Comparison of ENCODE assay signal across 8 mouse cellular contexts in genomic region chr3:67583846-67584186, GRCm38 (mm10). TPM values are rescaled to one million over a fixed set of nuclear protein-coding genes. Genes with fewer than 3 reads are reported as not detected.
DNase-seq lines count a peak whose midpoint lies in the region; ATAC-seq and TF ChIP-seq lines count a peak whose summit lies in the region.
"Had no signal": no experiment of that assay in that cellular context is flagged by ENCODE, and none has a peak within 500 bp of the region (broad histone marks: within the 10 kb centered on the region; RNA-seq: fewer than 3 reads in every experiment).

No protein-coding gene starts in this region.

- peaks cover 2% of the 10 kb centered on the region; the same call in 1 of the 2 replicates for H3K36me3 ChIP-seq in ES-E14 (ENCODE audit: control insufficient read depth, insufficient read depth, low read length, poor library complexity, severe bottlenecking)
- H3K36me3 ChIP-seq in embryonic facial prominence, embryonic 13.5 days = peaks cover 19% of the 10 kb centered on the region
- peaks cover 15% of the 10 kb centered on the region for H3K36me3 ChIP-seq in liver, postnatal 0 days (replicated peaks; ENCODE audit: insufficient read depth, low read length)

- no peaks in the 10 kb centered on the region for H3K27me3 ChIP-seq in embryonic facial prominence, embryonic 13.5 days
- H3K27me3 ChIP-seq in liver, postnatal 0 days (ENCODE audit: insufficient read depth, low read length) = no peaks in the 10 kb centered on the region

- H3K4me1 ChIP-seq in ES-E14 (ENCODE audit: control insufficient read depth in 2 of 2, insufficient read depth in 2 of 2, low read length in 2 of 2, poor library complexity in 1 of 2) = peaks cover 0 to 4% of the 10 kb centered on the region in 2 experiments; a peak in 1 of 4 replicates
- peaks cover 9% of the 10 kb centered on the region for H3K4me1 ChIP-seq in embryonic facial prominence, embryonic 13.5 days
- peaks cover 11% of the 10 kb centered on the region for H3K4me1 ChIP-seq in liver, postnatal 0 days (ENCODE audit: insufficient read depth)

- no peak overlapping the region for H3K27ac ChIP-seq in ES-E14 (ENCODE audit: insufficient read depth, low read depth, low read length, poor library complexity, severe bottlenecking)
- no peak overlapping the region for H3K27ac ChIP-seq in embryonic facial prominence, embryonic 13.5 days
- H3K27ac ChIP-seq in liver, postnatal 0 days (ENCODE audit: low read depth) = no peak overlapping the region

- TF ChIP-seq EP300 in liver, postnatal 0 days (IDR thresholded peaks at IDR 0.05; ENCODE audit: low read depth) = no peak

- peak overlapping the region; percentile 66 to 94; a peak in 1 of 4 replicates for H3K4me3 ChIP-seq in ES-E14 (ENCODE audit: insufficient read depth in 1 of 2, low read depth in 1 of 2, low read length in 2 of 2, poor library complexity in 1 of 2, severe bottlenecking in 1 of 2)
- peak overlapping the region; percentile 90 for H3K4me3 ChIP-seq in embryonic facial prominence, embryonic 13.5 days
- peak overlapping the region; percentile 83 for H3K4me3 ChIP-seq in liver, postnatal 0 days (ENCODE audit: low read depth, low read length)

- H3K9me3 ChIP-seq in ES-E14 (ENCODE audit: control insufficient read depth, insufficient read depth, low read depth, low read length) = no peaks in the 10 kb centered on the region
- H3K9me3 ChIP-seq in embryonic facial prominence, embryonic 13.5 days = no peaks in the 10 kb centered on the region
- no peaks in the 10 kb centered on the region for H3K9me3 ChIP-seq in liver, postnatal 0 days (ENCODE audit: low read length)

- no peak overlapping the region for H3K9ac ChIP-seq in ES-E14 (ENCODE audit: insufficient read depth, low read depth, low read length, poor library complexity, severe bottlenecking)
- H3K9ac ChIP-seq in embryonic facial prominence, embryonic 13.5 days = no peak overlapping the region
- H3K9ac ChIP-seq in liver, postnatal 0 days (replicated peaks) = no peak overlapping the region

- TF ChIP-seq CTCF in liver, postnatal 0 days (IDR thresholded peaks at IDR 0.05; ENCODE audit: low read depth) = no peak

- peak overlapping the region; percentile 86 for H3K4me2 ChIP-seq in embryonic facial prominence, embryonic 13.5 days
- peak overlapping the region; percentile 96 for H3K4me2 ChIP-seq in liver, postnatal 0 days (ENCODE audit: low read depth, low read length)

- DNase-seq in ES-E14 (ENCODE audit: low read depth, low spot score) = no peak
- DNase-seq in kidney, adult 11 months = peak; percentile 30
- no peak for DNase-seq in liver, postnatal 0 days
- DNase-seq in adrenal gland, adult 18-20 months (ENCODE audit: low spot score in 2 of 2) = no peak
- no peak for DNase-seq in right cerebral cortex, postnatal 36 days (ENCODE audit: low spot score in 2 of 2)
- no peak for DNase-seq in frontal cortex, postnatal 25 days (ENCODE audit: low spot score in 2 of 2)
- DNase-seq: gastrocnemius, postnatal 10 days had no signal

- ATAC-seq in embryonic facial prominence, embryonic 13.5 days (ENCODE audit: insufficient number of reproducible peaks, insufficient read depth, low FRiP score, low TSS enrichment, low read depth) = no peak
- ATAC-seq in liver, postnatal 0 days = no peak

- in situ Hi-C loops in ES-E14 (cut with MboI; ENCODE audit: low sequenced_read_pairs in 2 of 2, unreplicated experiment in 2 of 2) = no loop called here

- WGBS in embryonic facial prominence, embryonic 13.5 days = 79% methylated on average over 6 of the region's 6 CpGs
- WGBS in liver, postnatal 0 days (ENCODE audit: insufficient replicate concordance) = 58% methylated on average over 6 of the region's 6 CpGs

TF ChIP-seq in ES-E14, 5 proteins besides CTCF, POLR2A, EP300 and RAD21:
- TF ChIP-seq ZNF384 (IDR thresholded peaks at IDR 0.05; ENCODE audit: low read depth, low read length) (no peak), HCFC1 (IDR thresholded peaks at IDR 0.05; ENCODE audit: borderline replicate concordance, insufficient read depth, low read length) (no peak), MAFK (IDR thresholded peaks at IDR 0.05; ENCODE audit: insufficient read depth, low read depth, low read length) (no peak), ZC3H11A (IDR thresholded peaks at IDR 0.05; ENCODE audit: borderline replicate concordance, low read depth, low read length) (no peak), CHD2 (IDR thresholded peaks at IDR 0.05; ENCODE audit: low read depth, low read length) (no peak)

RNA-seq across cellular contexts. Expression of gene Mfsd1, which starts 1.3 kb away (rescaled TPM):
- total RNA-seq in ES-E14 (2012; rRNA removed) = 96.6 and 117 TPM in 2 replicates
- polyA plus RNA-seq in embryonic facial prominence, embryonic 13.5 days (2015; fragmentation: Nextera tagmentation; extraction: Ambion mirVana) = 54.8 and 63.6 TPM in 2 replicates
- 25.2 and 29.6 TPM in 2 replicates for polyA plus RNA-seq in liver, postnatal 0 days (2015; fragmentation: Nextera tagmentation; extraction: Ambion mirVana)
- 10 to 100 TPM; 55.5 to 66.2 TPM for total RNA-seq in adrenal gland, adult 18-20 months (2021)
